Mouse (Mus musculus): Measurements from ENCODE around the gene Cap1. TPM values are rescaled to one million over a fixed set of nuclear protein-coding genes. Genes with fewer than 3 reads are reported as not detected.

Cap1 gene
- polyA plus RNA-seq, 1 experiment from 2014 or later, result 28.4 TPM

DNA sequence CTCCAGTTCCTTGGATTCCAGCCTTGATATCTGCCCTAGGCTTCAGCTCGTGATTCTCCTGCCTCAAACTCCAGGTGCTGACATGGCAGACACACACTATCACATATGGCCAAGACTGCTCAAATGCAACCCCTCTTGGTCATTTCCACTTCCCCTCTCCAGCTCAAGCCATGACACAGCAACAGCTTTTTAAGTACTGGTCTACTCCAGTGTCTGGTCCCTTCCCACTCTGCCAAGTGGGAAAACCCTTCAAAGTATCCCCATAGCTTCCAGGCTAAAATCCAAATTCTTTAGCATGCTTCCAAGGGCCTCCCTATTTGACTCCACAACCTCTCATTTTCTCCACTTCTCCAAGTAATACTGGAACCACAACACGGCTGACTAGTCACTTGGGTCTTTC lies 1.8 kb downstream of the Cap1 start:
- peak overlapping the region; percentile 98 for H3K4me2 ChIP-seq (ENCODE audit: low read depth, low read length)
- peak overlapping the region; percentile 100 for H3K27ac ChIP-seq (ENCODE audit: low read depth)
- no peak for ATAC-seq
- no peaks in the 10 kb centered on the region for H3K9me3 ChIP-seq (ENCODE audit: low read length)
- H3K4me1 ChIP-seq (ENCODE audit: insufficient read depth), result peaks cover 36% of the 10 kb centered on the region
- H3K27me3 ChIP-seq (ENCODE audit: insufficient read depth, low read length), result no peaks in the 10 kb centered on the region
- peak overlapping the region; percentile 81 for H3K9ac ChIP-seq (replicated peaks)
- WGBS (ENCODE audit: insufficient replicate concordance), result 19% methylated on average over 2 of the region's 2 CpGs
- no peak for DNase-seq
- H3K36me3 ChIP-seq (replicated peaks; ENCODE audit: insufficient read depth, low read length), result peaks cover 3% of the 10 kb centered on the region; the same call in 1 of the 2 replicates
- H3K4me3 ChIP-seq (ENCODE audit: low read depth, low read length), result peak overlapping the region; percentile 87
- TF ChIP-seq EP300 (IDR thresholded peaks at IDR 0.05; ENCODE audit: low read depth) (no peak), CTCF (IDR thresholded peaks at IDR 0.05; ENCODE audit: low read depth) (no peak)

DNA sequence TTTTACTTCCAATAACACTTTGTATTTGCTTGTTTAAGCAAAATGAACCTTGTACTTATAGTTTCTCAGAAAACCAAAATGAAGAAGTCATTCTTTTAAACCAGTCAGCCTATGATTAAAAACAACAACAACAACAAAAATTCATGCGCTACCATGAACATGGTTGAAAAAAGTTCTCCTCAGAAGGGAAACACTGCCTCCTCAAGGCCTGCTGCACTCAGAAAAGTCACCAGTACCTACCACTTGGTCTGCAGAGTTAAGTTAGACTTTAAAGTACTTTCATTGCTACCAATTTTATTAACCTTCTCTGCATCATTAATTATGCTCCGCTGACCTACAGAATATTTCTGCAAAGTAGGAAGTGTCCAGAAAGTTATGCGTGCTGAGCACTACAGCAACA lies 2.6 kb downstream of the Cap1 start:
- peak overlapping the region; percentile 98 for H3K4me2 ChIP-seq (ENCODE audit: low read depth, low read length)

DNA sequence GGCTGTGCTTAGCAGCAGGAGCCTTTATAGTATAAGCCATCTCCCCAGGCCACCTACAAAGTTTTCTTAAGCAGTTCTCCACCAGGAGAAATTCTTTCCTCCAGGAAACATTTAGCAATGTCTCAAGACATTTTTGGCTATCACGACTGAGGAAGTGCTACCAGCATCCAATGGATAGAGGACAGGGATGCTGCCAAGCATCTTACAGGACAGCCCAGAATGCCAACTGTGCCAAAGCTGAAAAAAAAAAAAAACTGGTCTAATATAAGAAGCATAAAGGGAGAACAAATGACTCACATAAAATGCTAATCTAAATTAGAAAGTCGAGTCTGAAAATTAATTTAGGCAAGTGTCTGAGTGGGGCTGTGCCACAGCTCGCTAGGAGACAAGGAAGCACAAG lies 3.3 kb downstream of the Cap1 start:
- Histone ChIP-seq H3K36me3 (replicated peaks; ENCODE audit: insufficient read depth, low read length) (peaks cover 3% of the 10 kb centered on the region; the same call in 1 of the 2 replicates), H3K4me3 (ENCODE audit: low read depth, low read length) (no peak overlapping the region), H3K9ac (replicated peaks) (no peak overlapping the region), H3K27ac (ENCODE audit: low read depth) (no peak overlapping the region), H3K9me3 (ENCODE audit: low read length) (no peaks in the 10 kb centered on the region), H3K27me3 (ENCODE audit: insufficient read depth, low read length) (no peaks in the 10 kb centered on the region), H3K4me1 (ENCODE audit: insufficient read depth) (peaks cover 39% of the 10 kb centered on the region), H3K4me2 (ENCODE audit: low read depth, low read length) (peak overlapping the region; percentile 46; the same call in 1 of the 2 replicates)
- 68% methylated on average over 3 of the region's 3 CpGs for WGBS (ENCODE audit: insufficient replicate concordance)
- no peak for DNase-seq
- no peak for TF ChIP-seq CTCF (IDR thresholded peaks at IDR 0.05; ENCODE audit: low read depth)
- TF ChIP-seq EP300 (IDR thresholded peaks at IDR 0.05; ENCODE audit: low read depth), result no peak
- no peak for ATAC-seq

More for the DNA sequence above, 2.6 kb downstream of the Cap1 start:
- peak overlapping the region; percentile 87; the same call in 1 of the 2 replicates for H3K4me3 ChIP-seq (ENCODE audit: low read depth, low read length)
- peaks cover 39% of the 10 kb centered on the region for H3K4me1 ChIP-seq (ENCODE audit: insufficient read depth)
- DNase-seq (no peak), ATAC-seq (no peak)
- H3K36me3 ChIP-seq (replicated peaks; ENCODE audit: insufficient read depth, low read length), result peaks cover 3% of the 10 kb centered on the region; the same call in 1 of the 2 replicates
- H3K9ac ChIP-seq (replicated peaks), result no peak overlapping the region
- H3K27me3 ChIP-seq (ENCODE audit: insufficient read depth, low read length), result no peaks in the 10 kb centered on the region
- H3K27ac ChIP-seq (ENCODE audit: low read depth), result no peak overlapping the region
- H3K9me3 ChIP-seq (ENCODE audit: low read length), result no peaks in the 10 kb centered on the region
- 77% methylated on average over 3 of the region's 3 CpGs for WGBS (ENCODE audit: insufficient replicate concordance)
- TF ChIP-seq CTCF (IDR thresholded peaks at IDR 0.05; ENCODE audit: low read depth) (peak; percentile 17; the same call in 1 of the 2 replicates), EP300 (IDR thresholded peaks at IDR 0.05; ENCODE audit: low read depth) (no peak)

DNA sequence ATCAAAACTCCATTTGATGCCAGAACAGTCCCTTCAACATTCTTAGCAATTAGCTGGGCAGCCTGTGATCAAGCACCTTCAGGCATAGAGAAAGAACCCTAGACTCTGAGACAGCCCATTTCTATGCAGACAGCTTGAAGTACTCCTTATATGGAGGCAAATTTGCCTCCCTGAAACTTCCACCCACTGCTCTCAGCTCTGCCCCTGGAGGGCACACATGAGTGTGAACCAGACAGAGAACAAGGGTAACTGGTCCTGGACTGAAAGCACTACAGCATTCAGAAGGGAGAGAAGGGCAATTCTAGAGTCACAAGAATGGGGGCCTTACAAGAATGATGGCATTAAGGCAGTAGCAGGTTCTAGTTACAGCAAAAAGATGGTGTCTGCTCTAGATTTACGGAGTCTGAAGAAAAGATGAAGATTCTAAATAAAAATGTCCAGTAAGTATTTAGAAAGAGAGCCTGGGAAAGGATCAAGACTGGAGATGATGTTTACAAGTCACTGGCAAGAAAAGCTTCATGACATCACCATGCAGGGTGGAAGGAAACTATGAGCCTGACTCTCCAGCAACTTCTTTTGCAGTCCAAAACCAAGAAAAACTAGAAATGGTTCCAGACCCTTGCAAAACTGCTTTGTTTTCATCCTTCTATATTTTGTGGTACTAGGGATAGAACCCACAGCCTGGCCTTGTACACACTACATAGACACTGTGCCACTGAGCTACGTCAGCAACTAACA lies 7.4 kb downstream of the Cap1 start:
- H3K9ac ChIP-seq (replicated peaks), result no peak overlapping the region
- no peak for TF ChIP-seq CTCF (IDR thresholded peaks at IDR 0.05; ENCODE audit: low read depth)
- TF ChIP-seq EP300 (IDR thresholded peaks at IDR 0.05; ENCODE audit: low read depth), result no peak

DNA sequence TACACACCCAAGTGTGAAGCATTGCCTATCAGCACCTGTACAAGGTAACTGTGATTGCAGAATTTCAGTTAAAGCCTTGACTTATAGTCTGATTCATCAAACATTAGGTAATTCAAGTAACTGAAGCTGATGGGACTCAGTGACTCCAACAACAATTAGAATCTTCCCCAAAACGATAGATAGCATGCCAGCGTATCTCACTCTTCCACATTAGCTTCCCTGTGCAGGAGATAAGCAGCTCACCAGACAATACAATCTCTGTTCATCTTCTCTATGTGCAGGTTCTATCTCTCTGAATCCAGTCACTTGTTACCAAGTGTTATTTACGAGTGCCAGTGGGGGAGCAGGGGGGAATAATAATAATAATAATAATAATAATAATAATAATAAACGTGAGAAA lies 12.3 kb downstream of the Cap1 start:
- Histone ChIP-seq H3K27me3 (ENCODE audit: insufficient read depth, low read length) (no peaks in the 10 kb centered on the region), H3K27ac (ENCODE audit: low read depth) (peak overlapping the region; percentile 30; the same call in 1 of the 2 replicates), H3K4me1 (ENCODE audit: insufficient read depth) (peaks cover 13% of the 10 kb centered on the region), H3K9me3 (ENCODE audit: low read length) (no peaks in the 10 kb centered on the region), H3K4me2 (ENCODE audit: low read depth, low read length) (peak overlapping the region; percentile 55), H3K36me3 (replicated peaks; ENCODE audit: insufficient read depth, low read length) (peaks cover 44% of the 10 kb centered on the region), H3K9ac (replicated peaks) (no peak overlapping the region), H3K4me3 (ENCODE audit: low read depth, low read length) (no peak overlapping the region)
- no peak for ATAC-seq
- 45% methylated on average over 4 of the region's 4 CpGs for WGBS (ENCODE audit: insufficient replicate concordance)
- DNase-seq, result no peak
- TF ChIP-seq EP300 (IDR thresholded peaks at IDR 0.05; ENCODE audit: low read depth), result no peak
- no peak for TF ChIP-seq CTCF (IDR thresholded peaks at IDR 0.05; ENCODE audit: low read depth)

More for the DNA sequence above, 7.4 kb downstream of the Cap1 start:
- no peak overlapping the region for H3K27ac ChIP-seq (ENCODE audit: low read depth)
- no peak overlapping the region for H3K4me3 ChIP-seq (ENCODE audit: low read depth, low read length)
- DNase-seq (no peak), ATAC-seq (no peak)
- H3K9me3 ChIP-seq (ENCODE audit: low read length), result no peaks in the 10 kb centered on the region
- no peak overlapping the region for H3K4me2 ChIP-seq (ENCODE audit: low read depth, low read length)
- peaks cover 19% of the 10 kb centered on the region for H3K4me1 ChIP-seq (ENCODE audit: insufficient read depth)
- H3K36me3 ChIP-seq (replicated peaks; ENCODE audit: insufficient read depth, low read length), result peaks cover 14% of the 10 kb centered on the region; the same call in 1 of the 2 replicates
- 85% methylated on average over 2 of the region's 2 CpGs for WGBS (ENCODE audit: insufficient replicate concordance)
- no peaks in the 10 kb centered on the region for H3K27me3 ChIP-seq (ENCODE audit: insufficient read depth, low read length)

DNA sequence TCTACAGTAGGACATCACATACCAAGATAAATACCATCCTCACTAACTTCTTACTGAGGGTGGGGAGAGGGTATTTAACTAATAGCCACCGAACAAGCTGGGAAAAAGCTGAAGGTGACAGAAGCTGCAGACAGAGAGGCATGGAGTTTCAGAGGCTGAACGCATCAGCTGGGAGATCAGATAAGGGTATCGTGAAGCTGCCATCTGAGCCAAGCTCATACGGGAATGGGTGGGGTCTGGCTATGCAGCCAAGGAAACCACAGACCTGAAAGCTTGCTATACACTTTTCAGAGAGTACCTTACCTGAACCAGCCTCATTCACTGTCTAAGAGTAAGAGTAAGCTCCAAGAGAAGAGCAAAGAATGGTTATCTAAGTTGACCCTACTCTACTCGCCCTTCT lies 12.9 kb downstream of the Cap1 start:
- ATAC-seq (peak; percentile 43; the same call in 1 of the 2 replicates), DNase-seq (no peak)
- Histone ChIP-seq H3K4me2 (ENCODE audit: low read depth, low read length) (peak overlapping the region; percentile 55), H3K27ac (ENCODE audit: low read depth) (peak overlapping the region; percentile 30; the same call in 1 of the 2 replicates), H3K9me3 (ENCODE audit: low read length) (no peaks in the 10 kb centered on the region), H3K36me3 (replicated peaks; ENCODE audit: insufficient read depth, low read length) (peaks cover 49% of the 10 kb centered on the region), H3K4me3 (ENCODE audit: low read depth, low read length) (no peak overlapping the region), H3K4me1 (ENCODE audit: insufficient read depth) (peaks cover 13% of the 10 kb centered on the region), H3K27me3 (ENCODE audit: insufficient read depth, low read length) (no peaks in the 10 kb centered on the region), H3K9ac (replicated peaks) (no peak overlapping the region)
- 30% methylated on average over 5 of the region's 5 CpGs for WGBS (ENCODE audit: insufficient replicate concordance)
- TF ChIP-seq CTCF (IDR thresholded peaks at IDR 0.05; ENCODE audit: low read depth) (no peak), EP300 (IDR thresholded peaks at IDR 0.05; ENCODE audit: low read depth) (no peak)

Measured in liver, postnatal 0 days (tissue).